Mouse (Mus musculus) frontal cortex, adult (tissue): ENCODE measurements around the gene Snx5.

Experiments used
- ATAC-seq: cut with Nextera tagmentation; 2 replicates; pipeline ENCODE4 v1.9.2; 2017; ENCODE audit warnings: mild to moderate bottlenecking, moderate library complexity, mixed read lengths; ENCODE audit not compliant: low TSS enrichment

The Snx5 gene

DNA sequence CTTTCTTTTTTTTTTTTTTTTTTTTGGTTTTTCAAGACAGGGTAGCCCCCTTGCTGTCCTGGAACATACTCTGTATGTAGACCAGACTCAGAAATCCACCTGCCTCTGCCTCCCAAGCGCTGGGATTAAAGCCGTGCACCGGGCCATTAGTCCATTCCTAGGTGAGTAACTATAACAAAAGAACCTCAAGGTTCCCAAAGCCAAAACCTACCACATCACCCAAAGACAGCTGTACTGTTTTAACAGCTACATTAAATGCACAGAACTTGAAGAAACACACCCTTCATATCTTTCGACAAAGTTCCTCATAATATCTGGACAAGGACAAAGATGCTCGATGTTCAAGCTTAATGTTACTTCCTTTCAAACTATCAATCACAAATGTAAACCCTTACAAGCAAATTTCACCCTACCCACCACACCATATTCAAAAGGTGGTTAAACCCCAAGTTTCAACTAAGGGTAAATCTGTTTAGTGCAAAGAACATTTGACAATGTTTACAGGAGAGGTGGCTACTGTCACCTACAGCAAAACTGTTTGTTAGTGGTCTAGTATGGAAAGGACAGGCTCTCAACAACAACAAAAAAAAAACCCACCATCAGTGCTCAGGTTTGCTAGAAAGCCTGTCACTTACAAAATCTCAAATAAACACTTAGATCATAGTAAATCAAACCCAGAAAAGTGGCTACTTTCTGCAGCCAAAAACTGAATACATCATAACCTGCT, 3.5 kb downstream of the Snx5 start:
- no peak for ATAC-seq

DNA sequence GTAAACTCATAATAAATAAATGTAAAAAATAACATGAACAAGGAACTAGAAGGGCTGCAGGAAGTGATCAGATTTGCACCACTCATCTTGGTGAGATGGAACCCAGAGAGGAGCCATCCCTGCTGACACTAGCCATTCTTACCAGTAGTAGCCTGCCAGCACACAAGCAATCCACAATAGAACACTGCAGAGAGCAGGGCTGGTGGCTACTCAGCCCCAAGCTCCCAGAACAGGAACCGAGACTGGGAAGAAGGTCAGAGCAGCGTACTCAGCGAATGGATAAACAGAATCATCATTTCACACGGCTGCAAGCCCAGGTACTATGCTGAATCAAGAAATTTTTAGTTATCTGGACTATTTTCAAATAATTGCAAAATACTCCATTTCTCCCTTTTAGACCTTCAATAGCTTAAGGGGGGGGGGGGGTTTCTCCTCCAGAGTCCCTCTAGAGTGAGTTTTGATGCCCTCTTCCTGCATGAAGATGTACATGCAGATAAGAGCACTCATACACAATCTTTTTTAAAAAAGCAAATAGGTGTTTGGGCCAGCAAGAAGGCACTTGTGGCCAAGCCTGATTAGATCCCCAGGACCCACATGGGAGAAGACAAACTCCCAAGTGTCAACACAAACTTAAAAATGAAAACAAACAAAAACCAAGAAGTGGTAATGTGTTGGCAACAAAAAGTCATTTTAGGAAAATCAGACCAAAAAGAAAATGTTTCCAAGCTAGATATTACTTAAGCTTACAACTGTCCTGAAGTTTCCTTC, 4.6 kb downstream of the Snx5 start:
- no peak for ATAC-seq

DNA sequence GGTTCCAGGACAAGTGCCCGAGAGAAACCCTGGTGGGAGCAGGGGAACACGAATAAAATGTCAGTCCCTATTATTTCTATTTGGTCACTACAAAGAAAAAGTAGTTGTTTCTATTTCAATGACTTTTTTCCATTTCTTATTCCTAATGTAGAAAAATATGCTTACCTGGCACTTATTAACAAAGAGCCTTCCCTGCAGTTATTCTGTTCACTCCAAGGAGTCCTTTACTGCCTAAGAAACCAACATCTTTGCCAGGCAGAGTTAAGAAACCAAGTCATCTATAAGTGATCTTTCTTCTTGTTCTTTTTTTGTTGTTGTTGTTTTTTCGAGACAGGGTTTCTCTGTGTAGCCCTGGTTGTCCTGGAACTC, 5.6 kb downstream of the Snx5 start:
- ATAC-seq = no peak

DNA sequence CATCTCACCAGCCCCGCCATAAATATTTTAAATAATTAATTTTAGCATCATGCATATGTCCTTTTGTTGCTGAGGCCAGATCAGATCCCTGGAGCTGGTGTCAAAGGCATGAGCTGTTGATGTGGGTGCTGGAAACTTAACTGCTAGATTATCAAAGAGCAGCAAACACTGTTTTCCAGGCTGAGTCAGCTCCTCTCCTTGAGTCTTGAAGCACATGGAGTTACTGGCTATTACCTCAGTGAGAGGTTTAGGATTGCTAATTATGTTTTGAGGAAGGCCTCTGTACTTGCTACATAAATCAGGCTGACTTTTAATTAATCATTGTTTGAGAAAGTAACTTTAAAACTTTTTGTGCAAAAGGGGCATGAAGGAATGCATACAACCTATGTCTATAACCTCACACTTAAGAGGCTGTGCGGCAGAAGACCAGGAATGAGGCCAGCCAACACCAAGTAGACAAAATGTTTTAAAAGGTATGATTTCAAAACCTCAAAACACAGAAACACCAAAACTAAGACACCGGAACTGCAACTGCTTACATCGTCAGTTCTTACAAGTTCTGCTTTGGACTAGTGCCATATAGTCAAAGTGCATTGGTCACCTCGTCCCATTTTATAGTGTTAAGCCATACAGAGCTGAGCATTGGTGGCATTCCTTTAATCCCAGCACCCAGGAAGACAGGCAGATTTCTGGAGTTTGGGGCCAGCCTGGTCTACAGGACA, 6.1 kb downstream of the Snx5 start:
- no peak for ATAC-seq

DNA sequence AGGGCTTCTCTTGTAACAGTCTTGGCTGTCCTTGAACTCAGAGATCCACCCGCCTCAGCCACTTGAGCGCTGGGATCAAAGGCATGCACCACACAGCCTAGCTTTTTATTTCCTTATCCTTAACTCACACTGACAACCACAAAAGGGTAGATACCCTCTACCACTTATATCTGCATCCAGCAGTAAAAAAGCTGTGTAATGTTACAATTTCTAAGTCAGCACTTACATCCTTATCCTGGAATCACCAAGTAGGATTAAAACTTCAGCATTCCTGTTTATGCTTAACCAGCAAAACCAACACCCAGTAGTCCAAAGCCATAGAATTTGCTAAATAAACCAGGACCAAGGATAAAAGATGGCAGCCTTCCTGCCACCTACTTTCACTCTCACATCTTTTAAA, 7.9 kb downstream of the Snx5 start:
- no peak for ATAC-seq

DNA sequence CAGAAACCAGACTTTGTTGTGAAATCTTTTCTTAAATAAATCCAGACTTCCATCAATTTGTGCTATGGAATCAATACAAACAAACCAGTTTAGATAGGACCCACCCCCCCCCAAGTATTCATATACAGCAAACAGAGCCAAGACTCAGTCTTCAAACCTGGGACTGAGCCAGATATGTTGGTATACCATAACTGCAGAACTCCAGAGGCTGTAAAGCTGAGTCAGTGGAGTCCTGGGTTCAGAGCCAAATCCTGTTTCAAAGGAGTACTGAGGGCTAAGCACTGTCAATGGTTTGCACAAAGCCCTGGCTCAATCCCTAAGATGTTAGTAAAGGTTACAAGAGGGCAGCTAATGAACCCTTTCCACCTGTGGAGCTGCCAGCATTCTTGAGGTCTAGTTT, 20.6 kb downstream of the Snx5 start:
- ATAC-seq = no peak

DNA sequence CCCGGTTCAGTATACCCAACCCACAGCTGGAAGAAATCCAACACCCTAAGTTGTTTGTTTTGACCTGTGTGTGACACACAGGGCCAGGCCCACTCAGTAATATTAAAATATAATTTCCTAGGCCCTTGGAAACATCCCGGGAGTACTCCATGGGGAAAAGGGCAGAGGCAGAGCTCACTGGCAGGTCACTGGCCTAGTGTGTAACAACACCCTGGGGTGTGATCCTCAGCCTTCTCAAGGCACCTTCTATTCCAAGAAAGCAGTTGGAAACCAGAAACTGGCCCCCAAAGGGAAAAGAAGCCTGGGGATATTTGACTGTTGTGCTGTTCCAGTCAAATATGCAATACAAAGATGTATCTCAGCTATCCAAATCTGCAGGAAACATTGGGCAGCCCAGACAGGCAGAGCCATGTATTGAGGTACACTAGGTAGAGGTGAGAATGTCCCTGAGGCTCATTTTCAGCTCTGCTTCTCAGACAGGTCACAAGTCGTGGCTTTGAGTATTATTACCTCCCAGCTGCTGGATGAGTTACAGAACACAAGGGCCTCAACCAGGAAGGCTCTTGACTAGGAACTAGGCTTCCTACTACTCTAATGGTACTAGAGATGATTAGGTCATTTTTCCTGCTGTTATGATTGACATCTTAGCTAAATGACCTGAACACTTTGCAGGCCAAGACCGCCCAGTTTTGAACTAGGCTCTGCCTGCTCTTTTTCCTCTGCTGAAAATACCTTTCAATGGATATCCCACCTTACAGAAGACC, 21.9 kb downstream of the Snx5 start:
- ATAC-seq = no peak

DNA sequence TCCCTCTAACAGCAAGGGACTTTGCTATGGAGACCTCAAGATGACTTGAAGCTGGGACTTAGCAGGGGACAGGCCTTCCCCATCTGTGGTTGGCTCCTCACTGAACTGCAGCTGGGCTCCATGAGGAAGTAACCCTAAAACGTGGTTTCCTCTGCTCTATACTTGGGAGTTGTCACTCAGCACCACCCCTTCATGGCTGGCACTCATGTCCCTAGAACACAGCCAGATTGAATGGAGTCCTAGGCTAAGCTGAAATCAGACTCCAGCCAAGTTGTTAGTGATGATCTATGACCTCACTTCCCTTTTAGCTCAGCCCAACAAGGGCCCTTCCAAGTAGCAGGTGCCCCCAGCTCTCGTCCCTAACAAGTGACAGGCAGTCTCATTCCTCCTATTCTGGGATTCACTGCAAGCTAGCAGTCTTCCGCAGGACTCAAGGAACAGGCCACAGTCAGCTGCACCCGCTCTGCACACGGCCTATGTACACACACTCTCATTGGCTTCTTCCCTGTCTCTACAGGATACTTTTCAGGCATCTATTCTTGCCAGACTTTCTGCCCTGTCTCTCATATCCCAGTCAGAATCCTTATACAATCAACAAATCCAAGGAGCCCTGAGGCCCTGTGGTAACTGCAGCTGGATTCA, 23.2 kb downstream of the Snx5 start:
- peak; percentile 50 for ATAC-seq

DNA sequence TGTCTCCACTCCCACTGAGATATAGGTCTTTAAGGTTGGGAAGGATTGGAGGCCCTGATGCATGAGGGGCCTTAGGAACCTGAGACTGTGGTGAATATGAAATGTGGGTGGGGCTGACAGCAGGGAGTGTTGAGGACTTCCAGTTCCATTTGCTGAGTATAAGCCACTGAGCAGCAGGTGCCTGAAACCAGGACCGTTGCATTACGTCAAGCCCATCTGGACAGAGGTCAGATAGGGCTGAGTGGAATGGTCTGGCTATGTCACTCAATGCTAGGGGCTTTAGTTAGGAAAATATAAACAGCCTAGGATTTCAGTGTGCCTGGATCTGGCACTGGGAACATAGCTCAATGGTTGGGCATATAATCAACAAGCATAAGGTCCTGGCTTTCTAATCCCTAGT, 24.4 kb downstream of the Snx5 start:
- ATAC-seq = no peak

DNA sequence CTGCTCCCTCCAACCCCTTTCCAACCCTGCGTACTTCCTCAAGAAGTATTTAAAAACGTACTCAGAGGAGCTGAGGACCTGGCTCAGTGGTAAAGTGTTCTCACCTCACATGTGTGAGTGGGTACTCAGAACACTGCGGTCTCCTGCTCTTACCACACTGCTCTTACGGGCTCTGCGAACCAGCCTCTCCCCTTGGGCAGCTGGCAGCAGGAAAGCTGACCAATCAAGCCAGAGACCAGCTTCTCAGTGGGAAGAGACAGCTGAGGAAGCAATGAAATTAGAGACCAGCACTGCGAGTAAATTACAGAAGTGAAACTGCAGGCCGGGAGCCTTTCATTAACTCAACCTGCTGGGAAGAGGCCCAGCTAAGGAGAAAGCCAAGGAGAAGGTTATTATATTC, 25.2 kb downstream of the Snx5 start:
- peak; percentile 5; the same call in 1 of the 2 replicates for ATAC-seq

DNA sequence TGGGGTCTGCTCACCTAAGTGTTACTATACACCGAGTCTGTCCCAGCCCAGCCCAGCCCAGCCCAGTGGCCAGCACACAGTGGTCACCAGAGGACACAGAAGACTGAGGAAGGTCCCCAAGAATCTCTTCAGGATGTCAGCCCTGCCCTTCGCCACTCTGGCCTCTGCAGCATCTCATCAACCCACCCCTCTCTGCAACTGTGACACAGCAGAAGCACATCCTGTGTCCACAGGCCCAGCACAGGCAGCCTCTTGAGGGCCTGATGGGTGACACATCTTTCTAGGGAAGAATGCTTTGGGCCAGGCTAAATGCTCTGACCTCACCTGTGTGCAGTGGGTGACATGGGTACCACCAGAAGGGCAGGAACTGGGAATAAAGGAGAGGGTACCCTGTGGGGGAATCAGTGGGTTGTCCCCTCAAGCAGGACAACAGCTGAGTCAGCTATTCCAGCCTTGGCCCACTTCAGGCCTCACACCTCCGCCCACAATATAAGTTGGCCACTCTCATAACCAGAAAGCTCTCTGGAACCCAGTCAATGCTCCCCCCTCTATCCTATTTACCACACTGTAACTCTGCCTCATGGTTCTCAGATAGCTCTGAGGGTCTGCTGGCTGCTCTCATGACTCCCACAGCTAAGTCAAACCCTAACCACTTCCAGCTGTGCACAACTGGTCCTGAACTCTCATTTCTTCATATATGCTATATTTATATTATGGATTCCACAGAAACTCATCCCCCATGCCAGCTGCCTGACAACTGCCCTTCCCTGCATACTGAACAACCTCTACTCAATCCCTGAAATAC, 30.4 kb downstream of the Snx5 start:
- ATAC-seq = 0 out of 2 replicates have a peak, but pooled peaks have one; percentile 35

DNA sequence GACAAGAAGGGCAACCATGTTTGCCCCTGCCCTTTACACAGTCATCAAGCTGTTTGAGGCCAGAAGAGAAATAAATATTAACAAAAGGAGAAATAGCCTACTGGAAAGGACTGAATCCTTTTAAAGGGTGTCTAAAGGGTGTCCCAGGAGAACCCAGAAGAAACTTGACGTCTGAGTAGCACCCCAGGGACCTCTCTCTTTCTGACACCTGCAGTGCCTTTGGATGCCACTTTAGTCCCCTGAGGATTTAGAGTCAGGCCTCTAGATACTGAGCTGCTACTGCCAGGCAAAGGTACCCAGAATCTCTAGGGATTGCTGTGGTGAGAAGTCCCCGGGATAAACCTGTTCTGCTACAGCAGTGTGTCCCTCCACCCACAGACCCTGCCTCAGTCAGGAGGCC, 31.4 kb downstream of the Snx5 start:
- no peak for ATAC-seq

DNA sequence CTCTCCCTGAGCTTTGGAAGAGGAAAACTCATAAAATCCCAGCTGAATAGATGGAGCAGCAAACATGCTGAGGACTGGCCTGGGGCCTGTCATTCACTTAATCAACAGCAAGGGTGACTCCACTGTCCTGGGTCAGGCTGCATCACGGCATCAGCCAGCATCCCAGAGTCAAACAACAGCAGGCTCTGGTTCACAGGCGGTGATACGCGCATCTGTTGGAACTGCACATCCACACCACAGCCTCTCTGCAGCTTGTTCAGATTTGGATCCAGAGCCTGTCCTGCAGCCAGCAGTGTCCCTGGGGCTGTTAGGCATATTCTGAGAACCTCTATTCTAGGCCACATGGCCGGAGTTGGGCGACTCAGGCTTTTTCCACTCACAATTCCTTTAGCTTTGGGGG, 32.4 kb downstream of the Snx5 start:
- ATAC-seq = peak; percentile 50

DNA sequence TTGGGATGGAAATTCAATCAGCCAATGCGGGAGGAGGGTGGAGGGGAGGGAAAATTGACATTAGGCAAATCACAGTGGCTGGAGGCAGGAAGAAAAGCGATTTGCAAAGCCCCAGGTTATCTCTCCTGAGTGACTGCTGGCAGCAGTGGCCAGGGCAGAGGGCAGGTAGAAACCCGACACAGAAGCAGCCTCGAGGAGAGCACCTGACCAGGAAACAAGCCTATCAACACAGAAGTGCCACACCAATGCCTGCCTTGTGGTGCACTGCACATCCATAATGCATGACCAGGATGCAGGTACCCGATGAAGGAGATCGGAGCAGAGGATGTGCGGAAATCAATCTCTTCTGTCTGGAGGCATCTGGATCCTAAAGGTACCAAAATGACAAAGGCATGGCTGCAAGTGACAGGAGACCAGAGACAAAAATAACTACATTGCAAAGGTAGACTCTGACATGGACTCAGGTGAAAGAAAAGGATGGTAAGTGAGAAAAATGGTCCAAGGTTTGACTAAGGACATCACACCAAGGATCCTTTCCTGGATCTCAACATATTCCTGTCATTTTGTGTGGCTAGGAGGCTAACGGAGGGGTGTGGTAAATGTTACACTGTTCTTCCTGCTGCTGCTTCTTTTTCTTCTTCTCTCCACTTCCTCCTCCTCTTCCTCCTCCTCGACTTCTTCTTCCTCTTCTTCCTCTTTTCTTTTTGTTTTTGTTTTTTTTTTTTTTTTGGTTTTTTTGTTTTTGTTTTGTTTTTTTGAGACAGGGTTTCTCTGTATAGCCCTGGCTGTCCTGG, 33.7 kb downstream of the Snx5 start:
- ATAC-seq = no peak

DNA sequence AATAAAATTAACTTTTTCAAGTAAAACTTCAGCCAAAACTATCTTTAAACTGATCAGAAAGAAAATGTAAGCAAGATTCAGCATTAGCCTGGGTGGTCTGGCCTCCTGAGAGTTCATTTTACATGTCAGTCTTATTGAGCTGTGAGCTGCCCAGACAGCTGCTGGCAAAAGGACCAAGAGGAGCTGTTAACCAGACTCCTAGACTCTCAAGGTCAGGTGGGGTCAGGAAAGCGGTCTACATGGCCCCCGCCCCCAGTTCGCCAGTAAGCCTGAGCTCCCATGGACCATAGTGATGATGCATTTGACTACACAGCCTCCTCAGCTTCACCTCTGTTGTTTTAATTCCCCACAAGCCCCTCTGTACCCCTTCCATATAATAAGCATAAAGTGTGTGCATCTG, 34.9 kb downstream of the Snx5 start:
- ATAC-seq = no peak

DNA sequence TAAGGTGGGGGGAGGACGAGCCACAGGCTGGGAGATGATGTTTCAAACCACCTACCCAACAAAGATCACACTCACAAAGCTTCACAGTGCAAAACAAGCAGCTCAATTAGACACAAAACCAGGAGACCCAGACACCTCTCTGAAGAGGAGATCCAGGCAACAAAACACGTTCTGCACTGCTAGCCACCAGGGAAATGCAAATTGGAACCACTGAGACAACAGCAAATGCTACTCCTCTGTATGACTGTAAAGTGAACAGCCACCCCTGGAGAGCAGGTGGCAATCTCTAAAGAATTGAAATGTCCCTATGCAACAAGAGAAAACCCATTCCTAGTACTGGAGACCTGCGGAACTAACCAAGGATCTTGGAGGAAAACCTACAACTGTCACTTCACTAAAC, 37.2 kb downstream of the Snx5 start:
- ATAC-seq = no peak

DNA sequence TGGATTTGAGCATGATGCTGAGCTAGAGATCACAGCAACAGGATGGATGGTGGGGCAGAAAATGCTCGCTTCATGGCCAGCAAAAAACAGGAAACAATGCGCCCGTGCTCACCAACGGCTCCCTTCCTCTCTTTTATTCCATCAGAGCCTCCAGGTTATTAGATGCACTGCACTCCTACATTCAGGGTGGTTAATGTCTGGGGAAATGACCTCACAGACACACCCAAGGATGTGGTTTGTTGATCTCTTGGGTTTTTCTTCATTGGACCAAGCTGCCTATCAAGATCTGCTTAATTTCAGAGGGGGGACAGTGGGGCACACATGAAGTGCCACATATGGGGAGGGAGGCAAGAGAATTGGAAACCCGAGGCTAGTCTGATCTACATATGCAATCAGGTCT, 39.6 kb downstream of the Snx5 start:
- no peak for ATAC-seq

DNA sequence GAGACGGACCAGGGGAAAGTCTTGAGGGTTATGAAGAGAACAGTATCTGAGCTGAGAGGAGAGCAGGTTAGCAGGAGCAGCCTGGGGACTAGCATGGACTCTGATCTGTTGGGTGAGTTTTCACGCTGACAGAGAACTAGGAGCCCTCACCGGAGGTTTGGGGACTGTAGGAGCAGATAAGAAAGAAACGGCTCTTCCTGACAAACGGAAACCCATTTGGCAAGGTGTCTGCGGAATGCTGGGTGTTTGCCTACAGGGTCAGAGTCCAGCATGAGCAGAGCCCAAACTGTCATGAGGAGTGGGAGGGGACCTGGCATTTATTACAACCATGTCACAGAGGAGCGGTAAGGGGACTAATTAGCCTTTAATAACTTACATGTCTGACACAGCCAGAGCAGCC, 40.2 kb downstream of the Snx5 start:
- ATAC-seq = no peak

DNA sequence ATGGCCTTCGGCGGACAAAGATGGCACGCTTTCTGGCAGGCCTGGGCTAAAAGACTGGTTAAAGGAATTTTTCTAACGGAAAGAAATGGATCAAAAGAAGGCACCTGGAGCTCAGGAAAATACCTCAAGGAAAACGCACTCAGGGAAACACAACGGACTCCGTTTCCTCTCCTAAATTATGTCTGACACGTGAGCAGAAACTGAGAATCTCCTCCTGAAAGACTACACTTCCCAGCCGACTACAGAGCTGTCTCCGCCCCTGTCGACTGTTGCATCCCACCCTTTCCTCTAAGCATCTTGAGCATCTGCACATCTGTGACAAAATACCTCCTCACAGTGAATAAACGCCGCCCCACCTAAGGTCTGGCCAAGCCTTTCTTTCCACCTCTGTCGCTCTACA, 41.1 kb downstream of the Snx5 start:
- ATAC-seq = no peak
